Mouse (Mus musculus): ENCODE measurements around the gene Irf7. TPM values are rescaled to one million over a fixed set of nuclear protein-coding genes. Genes with fewer than 3 reads are reported as not detected.

The Irf7 gene
- polyA plus RNA-seq, 1 experiment from 2014 or later = 3.0 TPM

DNA sequence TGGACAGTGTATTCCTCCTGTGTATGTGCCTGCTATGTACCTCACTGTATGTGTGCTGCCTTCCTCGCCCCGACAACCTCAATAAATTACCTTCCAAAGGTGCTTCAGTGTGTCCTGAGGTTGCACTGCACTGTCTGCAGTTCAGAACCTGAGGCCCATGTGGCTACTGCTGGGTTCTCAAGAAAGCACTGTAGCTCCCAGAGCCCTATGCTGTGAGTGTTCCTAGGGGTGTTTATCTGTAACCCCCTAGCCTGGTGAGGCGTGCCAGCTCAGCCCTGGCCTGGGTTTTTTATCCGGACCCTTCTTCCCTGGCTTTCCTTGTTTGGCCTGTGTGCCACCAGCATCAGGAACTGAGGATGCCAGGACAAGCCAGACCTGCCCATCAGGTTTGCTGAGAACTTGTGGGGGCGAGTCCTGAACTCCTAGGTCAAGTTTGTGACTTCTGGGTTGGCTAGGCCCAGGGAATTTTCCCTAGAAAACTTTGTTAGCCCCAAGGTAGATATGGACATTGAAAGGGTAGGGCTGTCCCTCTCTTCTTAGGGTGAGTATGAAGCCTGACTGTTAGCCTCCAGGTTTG, 47.6 kb downstream of the Irf7 start:
- Histone ChIP-seq H3K9me3 (replicated peaks) (no peaks in the 10 kb centered on the region), H3K27ac (no peak overlapping the region), H3K27me3 (no peaks in the 10 kb centered on the region), H3K4me2 (no peak overlapping the region), H3K36me3 (no peaks in the 10 kb centered on the region), H3K4me1 (replicated peaks) (peaks cover 50% of the 10 kb centered on the region), H3K9ac (0 out of 2 replicates have a peak overlapping the region, but pooled peaks have one; percentile 4), H3K4me3 (no peak overlapping the region)
- no peak for ATAC-seq (replicated peaks; ENCODE audit: insufficient number of reproducible peaks, insufficient read depth, low FRiP score, low read depth)
- 85% methylated on average over 5 of the region's 5 CpGs for WGBS

DNA sequence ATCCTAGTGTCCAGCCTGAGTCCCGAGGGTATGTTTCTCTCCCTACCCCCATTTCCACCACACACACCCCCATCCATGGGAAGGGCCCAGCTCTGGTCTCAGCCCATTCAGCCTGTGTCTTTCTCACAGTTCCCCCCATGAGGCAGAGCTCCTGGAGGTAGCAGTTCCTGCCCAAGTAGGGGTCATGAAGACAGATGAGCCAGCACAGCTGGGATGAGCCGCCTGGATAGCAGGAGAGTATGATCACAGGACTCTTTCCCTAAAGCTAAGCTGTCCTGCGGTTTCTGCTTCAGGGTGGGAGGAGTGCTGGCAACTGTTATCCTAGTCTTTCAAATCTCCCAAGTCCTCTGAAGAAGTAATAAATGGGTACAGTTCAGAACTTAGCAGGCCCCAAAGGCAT, 48.1 kb downstream of the Irf7 start:
- 87% methylated on average over 3 of the region's 3 CpGs for WGBS
- no peaks in the 10 kb centered on the region for H3K27me3 ChIP-seq
- no peak overlapping the region for H3K4me3 ChIP-seq
- H3K4me2 ChIP-seq = no peak overlapping the region
- no peaks in the 10 kb centered on the region for H3K9me3 ChIP-seq (replicated peaks)
- H3K9ac ChIP-seq = no peak overlapping the region
- peaks cover 49% of the 10 kb centered on the region for H3K4me1 ChIP-seq (replicated peaks)
- no peak overlapping the region for H3K27ac ChIP-seq
- no peaks in the 10 kb centered on the region for H3K36me3 ChIP-seq
- ATAC-seq (replicated peaks; ENCODE audit: insufficient number of reproducible peaks, insufficient read depth, low FRiP score, low read depth) = no peak

DNA sequence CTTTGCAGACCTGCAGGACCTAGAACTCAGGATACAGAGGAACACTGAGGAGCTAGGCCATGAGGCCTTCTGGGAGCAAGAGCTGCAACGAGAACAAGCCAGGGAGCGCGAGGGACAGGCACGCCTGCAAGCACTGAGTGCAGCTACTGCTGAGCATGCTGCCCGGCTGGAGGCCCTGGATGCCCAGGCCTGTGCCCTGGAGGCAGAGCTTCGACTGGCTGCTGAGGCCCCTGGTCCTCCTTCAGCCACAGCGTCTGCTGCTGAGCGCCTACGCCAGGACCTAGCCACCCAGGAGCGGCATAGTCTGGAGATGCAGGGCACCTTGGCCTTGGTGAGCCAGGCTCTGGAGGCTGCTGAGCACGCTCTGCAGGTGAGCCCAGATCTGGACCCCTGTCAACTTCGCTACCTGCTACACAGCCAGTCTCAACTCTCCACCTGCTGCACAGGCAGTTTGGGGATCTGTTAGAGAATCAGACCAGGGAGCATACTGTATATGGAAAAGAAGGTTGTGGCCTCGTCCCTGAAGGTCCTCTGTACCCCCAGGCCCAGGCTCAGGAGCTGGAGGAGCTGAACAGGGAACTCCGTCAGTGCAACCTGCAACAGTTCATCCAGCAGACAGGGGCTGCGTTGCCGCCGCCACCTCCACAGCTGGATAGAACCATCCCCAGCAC, 48.8 kb downstream of the Irf7 start:
- Histone ChIP-seq H3K27me3 (no peaks in the 10 kb centered on the region), H3K4me3 (no peak overlapping the region; the same call in 1 of the 2 replicates), H3K9ac (no peak overlapping the region), H3K27ac (no peak overlapping the region), H3K4me1 (replicated peaks) (peaks cover 43% of the 10 kb centered on the region), H3K4me2 (peak overlapping the region; percentile 98), H3K36me3 (no peaks in the 10 kb centered on the region), H3K9me3 (replicated peaks) (no peaks in the 10 kb centered on the region)
- WGBS = 86% methylated on average over 17 of the region's 17 CpGs
- ATAC-seq (replicated peaks; ENCODE audit: insufficient number of reproducible peaks, insufficient read depth, low FRiP score, low read depth) = no peak

DNA sequence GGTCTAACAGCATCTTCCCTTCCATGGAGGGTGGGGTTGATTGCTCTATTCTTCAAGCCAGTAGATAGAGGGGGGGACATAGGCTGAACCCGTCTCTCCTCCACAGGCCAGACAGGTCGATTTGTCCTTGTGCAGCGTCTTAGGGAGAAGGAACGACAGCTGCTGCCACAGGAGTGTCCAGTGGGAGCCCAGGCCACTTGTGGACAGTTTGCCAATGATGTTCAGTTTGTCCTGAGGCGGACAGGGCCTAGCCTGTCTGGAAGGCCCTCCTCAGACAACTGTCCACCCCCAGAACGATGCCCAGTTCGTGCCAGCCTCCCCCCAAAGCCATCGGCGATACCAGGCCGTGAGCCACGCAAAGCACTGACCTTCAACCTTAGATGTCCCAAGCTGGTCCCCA, 49.4 kb downstream of the Irf7 start:
- Histone ChIP-seq H3K9ac (peak overlapping the region; percentile 75; the same call in 1 of the 2 replicates), H3K36me3 (no peaks in the 10 kb centered on the region), H3K27ac (peak overlapping the region; percentile 85; the same call in 1 of the 2 replicates), H3K4me3 (peak overlapping the region; percentile 76), H3K4me1 (replicated peaks) (peaks cover 37% of the 10 kb centered on the region), H3K4me2 (peak overlapping the region; percentile 98), H3K27me3 (no peaks in the 10 kb centered on the region), H3K9me3 (replicated peaks) (no peaks in the 10 kb centered on the region)
- WGBS = 83% methylated on average over 11 of the region's 11 CpGs
- ATAC-seq (replicated peaks; ENCODE audit: insufficient number of reproducible peaks, insufficient read depth, low FRiP score, low read depth) = no peak

DNA sequence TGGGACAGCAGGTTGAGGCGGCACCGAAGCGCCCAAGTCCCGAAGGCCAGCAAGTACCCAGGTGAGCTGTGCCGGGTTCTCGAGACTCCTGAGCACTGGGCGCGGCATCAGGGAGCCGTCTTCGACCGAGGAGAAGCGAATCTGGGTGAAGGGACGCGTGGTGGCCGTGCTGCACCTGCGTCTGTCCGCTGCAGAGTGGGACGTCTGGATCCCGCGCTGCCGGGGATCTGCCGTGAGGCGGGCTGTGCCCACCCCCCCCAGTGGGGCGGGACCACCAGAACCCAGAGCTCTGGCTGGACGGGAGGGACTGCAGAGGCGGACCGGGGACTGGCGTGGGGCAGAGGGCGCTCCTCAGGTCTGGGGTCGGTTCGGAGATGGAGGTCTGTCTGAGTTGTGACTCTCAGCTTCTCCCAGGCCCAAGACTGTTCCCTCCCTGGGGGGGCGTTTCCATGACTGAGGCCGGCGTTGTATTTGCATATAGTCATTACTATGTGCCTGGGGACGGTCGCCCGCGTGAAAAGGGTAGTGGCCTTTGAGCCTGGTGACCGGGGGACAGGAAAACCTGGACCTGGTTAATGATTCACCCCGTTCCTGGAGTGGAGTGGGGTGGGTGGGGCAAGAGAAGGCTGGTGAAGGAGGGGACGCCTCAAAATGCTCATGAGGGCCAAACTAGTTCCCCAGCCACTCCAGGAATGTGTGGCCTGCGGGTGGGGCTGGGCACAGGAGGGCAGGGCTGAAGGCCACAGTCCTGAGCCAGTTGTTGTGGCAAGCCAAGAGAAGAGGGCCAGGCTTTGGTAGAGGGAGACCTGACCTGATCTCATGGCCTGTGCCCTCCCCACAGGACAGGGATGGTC, 50.2 kb downstream of the Irf7 start:
- peak overlapping the region; percentile 75 for H3K9ac ChIP-seq
- H3K4me1 ChIP-seq (replicated peaks) = peaks cover 34% of the 10 kb centered on the region
- peak; percentile 64 for ATAC-seq (replicated peaks; ENCODE audit: insufficient number of reproducible peaks, insufficient read depth, low FRiP score, low read depth)
- H3K4me3 ChIP-seq = peak overlapping the region; percentile 76
- H3K36me3 ChIP-seq = no peaks in the 10 kb centered on the region
- WGBS = under 1% methylated on average over 42 of the region's 42 CpGs
- peak overlapping the region; percentile 85 for H3K27ac ChIP-seq
- H3K9me3 ChIP-seq (replicated peaks) = no peaks in the 10 kb centered on the region
- H3K27me3 ChIP-seq = no peaks in the 10 kb centered on the region
- H3K4me2 ChIP-seq = peak overlapping the region; percentile 98

DNA sequence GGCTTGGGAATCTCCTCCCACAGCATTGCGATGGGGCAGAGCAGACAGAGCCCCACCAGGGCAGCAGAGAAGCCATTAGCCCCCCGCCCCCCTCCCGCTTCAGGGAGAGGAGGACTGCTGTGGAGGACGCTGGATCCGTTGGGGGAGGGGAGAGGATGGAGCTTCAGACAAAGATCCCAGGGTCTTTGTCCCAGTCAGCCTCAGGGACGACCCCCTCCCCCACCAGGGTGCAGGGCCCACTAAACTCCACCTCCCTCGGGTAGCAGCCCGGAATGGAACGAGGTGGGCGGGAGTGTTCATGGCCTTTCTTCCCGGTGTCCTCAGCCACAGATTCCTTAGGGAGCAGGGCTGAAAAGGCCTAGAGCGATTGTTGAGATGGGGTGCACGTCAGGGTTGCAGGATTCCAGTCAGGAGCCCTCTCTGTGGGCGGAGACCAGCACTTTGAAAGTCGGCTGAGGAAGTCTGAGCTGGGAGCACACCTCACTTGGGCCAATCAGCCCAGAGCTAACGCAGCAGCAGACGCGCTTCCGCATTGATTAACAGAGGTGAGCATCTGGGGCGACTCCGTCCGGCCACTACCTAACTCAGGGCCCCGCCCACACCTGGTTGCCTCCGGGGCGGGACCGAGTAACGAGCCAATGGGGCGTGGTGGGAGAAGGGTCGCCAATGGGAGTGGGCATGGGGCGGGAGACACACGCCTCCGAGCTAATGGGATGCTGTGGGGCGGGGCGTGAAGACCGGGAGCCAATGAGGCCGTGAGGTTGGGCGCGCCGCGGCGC, 51.0 kb downstream of the Irf7 start, which contains the start of gene Rassf7:
Gene Rassf7, plus strand, starts transcription at position 760 of the 779 bp plus-strand sequence.
- peak within 1 kb of the TSS; percentile 85 for H3K27ac ChIP-seq
- ATAC-seq (replicated peaks; ENCODE audit: insufficient number of reproducible peaks, insufficient read depth, low FRiP score, low read depth) = peak; percentile 94
- H3K9ac ChIP-seq = peak within 1 kb of the TSS; percentile 75
- WGBS = 1% methylated on average over 41 of the region's 41 CpGs
- H3K27me3 ChIP-seq = no peaks in the 10 kb centered on the region
- peaks cover 26% of the 10 kb centered on the region for H3K4me1 ChIP-seq (replicated peaks)
- H3K4me2 ChIP-seq = peak within 1 kb of the TSS; percentile 98
- H3K4me3 ChIP-seq = peak within 1 kb of the TSS; percentile 76
- no peaks in the 10 kb centered on the region for H3K36me3 ChIP-seq
- H3K9me3 ChIP-seq (replicated peaks) = no peaks in the 10 kb centered on the region

DNA sequence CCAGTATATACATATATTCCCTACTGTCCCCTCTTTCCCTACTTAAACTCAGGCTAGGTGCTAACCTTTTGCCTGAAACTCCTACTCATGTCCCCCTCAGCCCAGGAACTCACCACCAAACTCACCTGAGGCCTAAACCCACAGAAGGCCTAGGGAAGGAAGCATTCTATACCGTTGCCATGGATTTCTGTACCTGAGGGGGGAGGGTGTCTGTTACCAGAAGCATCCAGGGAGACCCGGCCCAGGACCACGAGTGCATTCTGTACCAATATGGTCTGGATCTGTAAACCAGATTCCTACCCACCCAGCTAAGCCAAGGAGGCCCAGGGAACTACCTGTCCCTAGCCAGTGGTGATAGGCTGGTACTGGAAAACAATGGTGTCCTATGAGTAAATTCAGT, 52.0 kb downstream of the Irf7 start:
- Histone ChIP-seq H3K4me2 (no peak overlapping the region), H3K27me3 (no peaks in the 10 kb centered on the region), H3K9ac (no peak overlapping the region), H3K36me3 (no peaks in the 10 kb centered on the region), H3K9me3 (replicated peaks) (no peaks in the 10 kb centered on the region), H3K4me1 (replicated peaks) (peaks cover 22% of the 10 kb centered on the region), H3K4me3 (no peak overlapping the region), H3K27ac (no peak overlapping the region)
- ATAC-seq (replicated peaks; ENCODE audit: insufficient number of reproducible peaks, insufficient read depth, low FRiP score, low read depth) = no peak
- 80% methylated on average over 3 of the region's 3 CpGs for WGBS

DNA sequence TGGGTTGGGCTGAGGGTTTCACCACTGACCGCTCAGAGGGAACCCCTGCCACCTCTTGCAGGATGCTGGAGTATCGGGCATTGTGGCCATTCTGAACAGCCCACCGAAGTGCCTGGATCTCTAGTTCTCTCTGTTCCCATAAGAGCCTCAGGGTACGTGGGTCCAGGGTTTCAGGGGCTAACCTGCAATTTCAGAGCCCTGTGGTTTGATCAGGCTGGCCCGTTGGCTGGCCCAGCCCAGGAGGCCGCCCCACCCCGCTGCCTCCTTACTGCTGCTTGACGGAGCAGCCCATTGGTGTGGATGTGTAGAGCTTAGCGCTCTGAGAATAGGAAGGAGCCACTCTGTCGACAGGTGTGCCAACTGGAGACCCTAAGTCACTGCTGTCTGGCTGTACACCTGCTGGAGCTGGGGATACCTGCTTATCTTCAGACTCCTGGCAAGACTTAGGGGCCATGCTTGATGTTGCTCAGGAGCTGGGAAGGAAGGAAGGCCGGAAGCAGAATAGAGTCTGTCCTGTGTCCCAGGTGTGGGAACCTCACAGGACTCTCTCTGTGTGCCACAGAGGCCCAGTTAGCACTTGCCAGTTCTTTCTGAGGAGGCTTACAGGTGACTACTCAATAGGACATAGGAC, 52.6 kb downstream of the Irf7 start, which contains the start of gene Lmntd2:
Gene Lmntd2, minus strand, starts transcription at position 476 of the 631 bp plus-strand sequence.
- peak within 1 kb of the TSS; percentile 76 for H3K4me3 ChIP-seq
- peak within 1 kb of the TSS; percentile 98 for H3K4me2 ChIP-seq
- peaks cover 22% of the 10 kb centered on the region for H3K4me1 ChIP-seq (replicated peaks)
- ATAC-seq (replicated peaks; ENCODE audit: insufficient number of reproducible peaks, insufficient read depth, low FRiP score, low read depth) = no peak
- no peaks in the 10 kb centered on the region for H3K36me3 ChIP-seq
- no peaks in the 10 kb centered on the region for H3K9me3 ChIP-seq (replicated peaks)
- H3K9ac ChIP-seq = peak within 1 kb of the TSS; percentile 50
- H3K27me3 ChIP-seq = no peaks in the 10 kb centered on the region
- peak within 1 kb of the TSS; percentile 52 for H3K27ac ChIP-seq
- 92% methylated on average over 11 of the region's 11 CpGs for WGBS

DNA sequence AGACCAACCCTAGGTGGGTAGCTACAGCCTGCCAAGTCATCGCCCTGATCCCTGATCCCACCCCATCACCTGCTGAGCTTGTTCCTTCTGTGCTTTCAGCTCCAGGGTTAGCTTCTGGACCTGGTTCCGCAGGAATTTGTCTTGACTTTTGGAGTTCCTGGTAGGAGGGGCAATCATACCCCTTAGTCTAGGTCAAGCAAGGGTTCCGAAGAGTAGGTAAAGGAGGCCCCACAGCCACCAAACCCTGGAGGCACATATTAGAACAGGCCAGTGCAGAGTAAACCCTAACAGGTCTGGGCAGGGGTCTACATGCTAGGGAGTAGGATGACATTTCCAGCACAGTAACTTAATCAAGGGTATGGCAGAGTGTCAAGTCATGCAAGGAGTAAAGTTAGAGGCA, 53.1 kb downstream of the Irf7 start:
- Histone ChIP-seq H3K36me3 (no peaks in the 10 kb centered on the region), H3K9ac (no peak overlapping the region), H3K27me3 (no peaks in the 10 kb centered on the region), H3K4me1 (replicated peaks) (peaks cover 22% of the 10 kb centered on the region), H3K9me3 (replicated peaks) (no peaks in the 10 kb centered on the region), H3K27ac (no peak overlapping the region), H3K4me3 (no peak overlapping the region), H3K4me2 (no peak overlapping the region)
- ATAC-seq (replicated peaks; ENCODE audit: insufficient number of reproducible peaks, insufficient read depth, low FRiP score, low read depth) = no peak
- WGBS = 85% methylated on average over 3 of the region's 3 CpGs
